Mouse (Mus musculus): Measurements from ENCODE around the gene Gm1553.

Gene Gm1553

DNA sequence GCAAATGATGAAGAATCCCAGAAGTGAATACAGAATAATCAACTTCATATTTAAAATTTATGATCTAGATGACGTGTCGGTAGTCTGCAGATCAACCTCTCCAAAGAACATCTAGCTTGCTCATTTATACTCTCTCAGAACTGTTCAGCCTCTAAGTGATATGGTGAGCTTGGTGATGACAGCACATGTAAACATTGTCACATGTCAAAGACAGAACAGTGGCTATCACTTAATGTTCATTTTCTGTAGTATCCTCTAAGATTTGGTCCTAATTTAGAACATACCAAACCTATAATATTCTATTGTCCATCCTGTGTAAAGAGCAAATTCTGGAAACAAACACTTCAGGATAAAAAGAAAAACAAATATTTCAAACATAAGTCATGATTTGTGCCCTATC, at the start of gene Gm1553:
TSS of gene Gm1553 (minus strand) at position 101 of the 400 bp plus-strand sequence.
- DNase-seq, result no peak

All from cerebellum, adult 8-10 months (tissue).